Mouse (Mus musculus): ENCODE data around the gene Dpysl4. TPM values are rescaled to one million over a fixed set of nuclear protein-coding genes. Genes with fewer than 3 reads are reported as not detected.

The Dpysl4 gene
- polyA plus RNA-seq, 1 experiment from 2014 or later: 4.7 TPM

GRCm38 (mm10) chr7:139125881-139126280, 40.1 kb downstream of the Dpysl4 start:
- Histone ChIP-seq H3K4me2 (replicated peaks; ENCODE audit: low read depth) (no peak overlapping the region), H3K27me3 (replicated peaks; ENCODE audit: control insufficient read depth, insufficient read depth, low read length) (no peaks in the 10 kb centered on the region), H3K4me3 (ENCODE audit: low read depth, low read length) (no peak overlapping the region), H3K9ac (ENCODE audit: low read depth, low read length) (no peak overlapping the region), H3K36me3 (ENCODE audit: control insufficient read depth, insufficient read depth) (no peaks in the 10 kb centered on the region), H3K4me1 (replicated peaks; ENCODE audit: control insufficient read depth, insufficient read depth, low read length) (no peaks in the 10 kb centered on the region), H3K9me3 (ENCODE audit: control insufficient read depth) (no peaks in the 10 kb centered on the region), H3K27ac (ENCODE audit: low read depth, low read length) (no peak overlapping the region)
- no peak for ATAC-seq
- 77% methylated on average over 4 of the region's 4 CpGs for WGBS
- TF ChIP-seq CTCF (IDR thresholded peaks at IDR 0.05; ENCODE audit: low read depth): no peak

- no peak for ATAC-seq
- no peaks in the 10 kb centered on the region for H3K36me3 ChIP-seq (ENCODE audit: control insufficient read depth, insufficient read depth)
- WGBS: 65% methylated on average over 7 of the region's 7 CpGs
Measured at GRCm38 (mm10) chr7:139126549-139126948, 40.7 kb downstream of the Dpysl4 start.

GRCm38 (mm10) chr7:139128994-139129393, 43.2 kb downstream of the Dpysl4 start:
- no peak overlapping the region for H3K9ac ChIP-seq (ENCODE audit: low read depth, low read length)
- no peak overlapping the region for H3K27ac ChIP-seq (ENCODE audit: low read depth, low read length)
- H3K4me3 ChIP-seq (ENCODE audit: low read depth, low read length): no peak overlapping the region
- no peak for TF ChIP-seq CTCF (IDR thresholded peaks at IDR 0.05; ENCODE audit: low read depth)
- no peak for ATAC-seq
- H3K36me3 ChIP-seq (ENCODE audit: control insufficient read depth, insufficient read depth): no peaks in the 10 kb centered on the region
- 64% methylated on average over 4 of the region's 4 CpGs for WGBS
- no peaks in the 10 kb centered on the region for H3K4me1 ChIP-seq (replicated peaks; ENCODE audit: control insufficient read depth, insufficient read depth, low read length)
- H3K4me2 ChIP-seq (replicated peaks; ENCODE audit: low read depth): no peak overlapping the region
- no peaks in the 10 kb centered on the region for H3K9me3 ChIP-seq (ENCODE audit: control insufficient read depth)
- H3K27me3 ChIP-seq (replicated peaks; ENCODE audit: control insufficient read depth, insufficient read depth, low read length): no peaks in the 10 kb centered on the region

More at GRCm38 (mm10) chr7:139126549-139126948, 40.7 kb downstream of the Dpysl4 start:
- H3K4me3 ChIP-seq (ENCODE audit: low read depth, low read length): no peak overlapping the region
- H3K27ac ChIP-seq (ENCODE audit: low read depth, low read length): no peak overlapping the region
- no peak overlapping the region for H3K9ac ChIP-seq (ENCODE audit: low read depth, low read length)
- H3K27me3 ChIP-seq (replicated peaks; ENCODE audit: control insufficient read depth, insufficient read depth, low read length): no peaks in the 10 kb centered on the region
- H3K4me1 ChIP-seq (replicated peaks; ENCODE audit: control insufficient read depth, insufficient read depth, low read length): no peaks in the 10 kb centered on the region
- no peak overlapping the region for H3K4me2 ChIP-seq (replicated peaks; ENCODE audit: low read depth)
- no peak for TF ChIP-seq CTCF (IDR thresholded peaks at IDR 0.05; ENCODE audit: low read depth)
- H3K9me3 ChIP-seq (ENCODE audit: control insufficient read depth): no peaks in the 10 kb centered on the region

- H3K9ac ChIP-seq (ENCODE audit: low read depth, low read length): no peak overlapping the region
- no peaks in the 10 kb centered on the region for H3K9me3 ChIP-seq (ENCODE audit: control insufficient read depth)
- ATAC-seq: no peak
- no peaks in the 10 kb centered on the region for H3K27me3 ChIP-seq (replicated peaks; ENCODE audit: control insufficient read depth, insufficient read depth, low read length)
- no peak overlapping the region for H3K4me3 ChIP-seq (ENCODE audit: low read depth, low read length)
- no peaks in the 10 kb centered on the region for H3K4me1 ChIP-seq (replicated peaks; ENCODE audit: control insufficient read depth, insufficient read depth, low read length)
- no peak overlapping the region for H3K27ac ChIP-seq (ENCODE audit: low read depth, low read length)
- no peaks in the 10 kb centered on the region for H3K36me3 ChIP-seq (ENCODE audit: control insufficient read depth, insufficient read depth)
- no peak for TF ChIP-seq CTCF (IDR thresholded peaks at IDR 0.05; ENCODE audit: low read depth)
- WGBS: 22% methylated on average over 6 of the region's 6 CpGs
- H3K4me2 ChIP-seq (replicated peaks; ENCODE audit: low read depth): no peak overlapping the region
Measured at GRCm38 (mm10) chr7:139130361-139130760, 44.6 kb downstream of the Dpysl4 start.

GRCm38 (mm10) chr7:139131538-139131937, 45.7 kb downstream of the Dpysl4 start:
- no peak for ATAC-seq
- Histone ChIP-seq H3K27ac (ENCODE audit: low read depth, low read length) (no peak overlapping the region), H3K36me3 (ENCODE audit: control insufficient read depth, insufficient read depth) (no peaks in the 10 kb centered on the region), H3K27me3 (replicated peaks; ENCODE audit: control insufficient read depth, insufficient read depth, low read length) (no peaks in the 10 kb centered on the region), H3K4me1 (replicated peaks; ENCODE audit: control insufficient read depth, insufficient read depth, low read length) (no peaks in the 10 kb centered on the region), H3K4me3 (ENCODE audit: low read depth, low read length) (no peak overlapping the region), H3K9me3 (ENCODE audit: control insufficient read depth) (no peaks in the 10 kb centered on the region), H3K4me2 (replicated peaks; ENCODE audit: low read depth) (no peak overlapping the region), H3K9ac (ENCODE audit: low read depth, low read length) (no peak overlapping the region)
- WGBS: 66% methylated on average over 8 of the region's 8 CpGs
- TF ChIP-seq CTCF (IDR thresholded peaks at IDR 0.05; ENCODE audit: low read depth): no peak

- no peak overlapping the region for H3K4me2 ChIP-seq (replicated peaks; ENCODE audit: low read depth)
- no peaks in the 10 kb centered on the region for H3K4me1 ChIP-seq (replicated peaks; ENCODE audit: control insufficient read depth, insufficient read depth, low read length)
- no peaks in the 10 kb centered on the region for H3K9me3 ChIP-seq (ENCODE audit: control insufficient read depth)
- H3K9ac ChIP-seq (ENCODE audit: low read depth, low read length): no peak overlapping the region
- H3K27ac ChIP-seq (ENCODE audit: low read depth, low read length): no peak overlapping the region
- H3K36me3 ChIP-seq (ENCODE audit: control insufficient read depth, insufficient read depth): no peaks in the 10 kb centered on the region
- no peak overlapping the region for H3K4me3 ChIP-seq (ENCODE audit: low read depth, low read length)
- TF ChIP-seq CTCF (IDR thresholded peaks at IDR 0.05; ENCODE audit: low read depth): no peak
- no peak for ATAC-seq
- WGBS: 78% methylated on average over 3 of the region's 3 CpGs
- H3K27me3 ChIP-seq (replicated peaks; ENCODE audit: control insufficient read depth, insufficient read depth, low read length): no peaks in the 10 kb centered on the region
Measured at GRCm38 (mm10) chr7:139133446-139133845, 47.6 kb downstream of the Dpysl4 start.

GRCm38 (mm10) chr7:139135236-139135635, 49.4 kb downstream of the Dpysl4 start:
- 75% methylated on average over 5 of the region's 5 CpGs for WGBS
- Histone ChIP-seq H3K27me3 (replicated peaks; ENCODE audit: control insufficient read depth, insufficient read depth, low read length) (no peaks in the 10 kb centered on the region), H3K4me2 (replicated peaks; ENCODE audit: low read depth) (no peak overlapping the region), H3K4me3 (ENCODE audit: low read depth, low read length) (no peak overlapping the region), H3K4me1 (replicated peaks; ENCODE audit: control insufficient read depth, insufficient read depth, low read length) (no peaks in the 10 kb centered on the region), H3K9ac (ENCODE audit: low read depth, low read length) (no peak overlapping the region), H3K27ac (ENCODE audit: low read depth, low read length) (no peak overlapping the region), H3K36me3 (ENCODE audit: control insufficient read depth, insufficient read depth) (no peaks in the 10 kb centered on the region), H3K9me3 (ENCODE audit: control insufficient read depth) (no peaks in the 10 kb centered on the region)
- TF ChIP-seq CTCF (IDR thresholded peaks at IDR 0.05; ENCODE audit: low read depth): no peak
- no peak for ATAC-seq
